Mouse (Mus musculus) lung, embryonic 14.5 days (tissue): ENCODE measurements at regions not wholly inside any gene's neighbourhood (a gene's known extent, or its start where the extent isn't known, plus 50 kb on each side); places are given as distances from the start of the nearest gene placed in this dataset.
A peak's percentile ranks its signal among the peaks of the same experiment; 100 is the strongest.

Experiments
- ATAC-seq: fragments of 200-750 bp; cut with Nextera tagmentation; 2 replicates; pipeline ENCODE4 v1.8.0; 2017; ENCODE audit warnings: mild to moderate bottlenecking, moderate TSS enrichment, moderate library complexity; ENCODE audit not compliant: insufficient read depth
- DNase-seq: peaks from one replicate; pipeline ENCODE4 v3.0.0-alpha.2; 2015
- H3K27ac ChIP-seq: fragments of 300-500 bp; sonication (generic); 2 replicates; pipeline ENCODE4 v1.5.1; 2014; ENCODE audit warnings: low read depth, mild to moderate bottlenecking, moderate library complexity
- H3K27me3 ChIP-seq: fragments of 300-500 bp; sonication (generic); 2 replicates; pipeline ENCODE4 v1.6.1; 2014; ENCODE audit warnings: low read length, control low read depth; ENCODE audit not compliant: insufficient read depth
- H3K36me3 ChIP-seq: fragments of 300-500 bp; sonication (generic); 2 replicates; pipeline ENCODE4 v1.6.1; 2014; ENCODE audit warnings: control low read depth; ENCODE audit not compliant: insufficient read depth
- H3K4me1 ChIP-seq: fragments of 300-500 bp; sonication (generic); 2 replicates; pipeline ENCODE4 v1.6.1; 2014; ENCODE audit warnings: antibody characterized with exemption, control low read depth; ENCODE audit not compliant: insufficient read depth
- H3K4me2 ChIP-seq: fragments of 300-500 bp; sonication (generic); 2 replicates; pipeline ENCODE4 v1.6.1; 2014; ENCODE audit warnings: mild to moderate bottlenecking
- H3K4me3 ChIP-seq: fragments of 300-500 bp; sonication (generic); 2 replicates; pipeline ENCODE4 v1.5.1; 2014; ENCODE audit warnings: low read depth, low read length
- H3K9ac ChIP-seq: fragments of 300-500 bp; sonication (generic); 2 replicates; pipeline ENCODE4 v1.6.1; 2014
- H3K9me3 ChIP-seq: fragments of 300-500 bp; sonication (generic); 2 replicates; pipeline ENCODE4 v1.6.1; 2016; ENCODE audit warnings: low read depth, low read length, control low read depth
- CTCF ChIP-seq: IDR thresholded peaks from 2 replicates; pipeline ENCODE4 v1.5.1; 2016; ENCODE audit warnings: antibody characterized with exemption, low read depth
- WGBS: fragments of 180-500 bp; shearing (Covaris S2); extraction: QIAGEN DNeasy Blood & Tissue Kit; methylation state at CpG from one replicate; pipeline ENCODE4 v1.1.7; 2014; 5-methylcytosine and 5-hydroxymethylcytosine counted together

DNA sequence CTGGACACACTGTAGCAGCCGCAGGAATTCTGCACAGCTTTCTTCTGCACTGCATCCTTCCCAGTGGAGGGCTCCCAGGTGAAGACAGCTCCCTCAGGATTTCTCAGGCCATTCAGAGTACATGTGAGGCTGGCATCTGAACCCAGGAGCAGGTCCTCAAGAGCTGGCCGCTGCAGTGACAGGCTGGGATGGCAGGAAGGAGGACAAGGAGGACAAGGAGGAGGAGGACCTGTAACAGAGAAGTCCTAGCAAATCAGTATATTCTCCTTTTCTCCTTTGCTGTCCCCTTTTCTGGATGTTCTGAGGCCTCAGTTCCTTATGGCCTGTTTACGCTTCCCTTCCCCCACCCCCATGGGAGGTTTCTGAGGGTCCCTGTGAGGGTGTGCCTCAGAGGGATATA lies 73.7 kb downstream of the Tmem121 start:
- DNase-seq (no peak), ATAC-seq (no peak)
- H3K27me3 ChIP-seq, result no peaks in the 10 kb centered on the region
- H3K27ac ChIP-seq, result no peak overlapping the region
- H3K36me3 ChIP-seq, result no peaks in the 10 kb centered on the region
- H3K9me3 ChIP-seq, result no peaks in the 10 kb centered on the region
- H3K4me2 ChIP-seq, result no peak overlapping the region
- TF ChIP-seq CTCF, result no peak
- H3K4me3 ChIP-seq, result no peak overlapping the region
- no peaks in the 10 kb centered on the region for H3K4me1 ChIP-seq
- H3K9ac ChIP-seq, result no peak overlapping the region
- WGBS, result 80% methylated on average over 3 of the region's 3 CpGs

DNA sequence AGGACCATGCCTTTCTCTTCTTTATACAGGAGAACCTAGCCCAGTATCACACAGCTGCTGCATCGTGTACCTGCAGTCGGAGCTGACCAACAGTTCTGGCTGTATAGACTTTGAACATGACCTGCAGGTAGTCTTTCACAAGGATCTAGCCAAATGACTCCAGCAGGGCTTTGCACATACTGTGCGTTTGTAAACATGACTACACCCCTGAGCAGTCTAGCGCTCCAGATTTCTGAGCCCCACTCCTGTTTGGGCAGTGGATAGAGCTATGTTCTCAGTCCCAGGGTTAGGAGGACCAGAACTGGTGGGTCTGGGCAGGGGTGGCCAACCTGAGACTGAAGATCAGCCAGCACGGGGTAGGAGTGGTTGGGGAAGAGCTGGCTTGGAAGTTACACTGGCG lies 74.6 kb downstream of the Tmem121 start:
- no peak overlapping the region for H3K4me2 ChIP-seq
- H3K9ac ChIP-seq, result no peak overlapping the region
- no peaks in the 10 kb centered on the region for H3K4me1 ChIP-seq
- WGBS, result 87% methylated on average over 6 of the region's 6 CpGs
- no peak for TF ChIP-seq CTCF
- no peaks in the 10 kb centered on the region for H3K36me3 ChIP-seq
- no peak overlapping the region for H3K27ac ChIP-seq
- no peak for ATAC-seq
- no peak for DNase-seq
- no peaks in the 10 kb centered on the region for H3K9me3 ChIP-seq
- no peak overlapping the region for H3K4me3 ChIP-seq
- H3K27me3 ChIP-seq, result no peaks in the 10 kb centered on the region

DNA sequence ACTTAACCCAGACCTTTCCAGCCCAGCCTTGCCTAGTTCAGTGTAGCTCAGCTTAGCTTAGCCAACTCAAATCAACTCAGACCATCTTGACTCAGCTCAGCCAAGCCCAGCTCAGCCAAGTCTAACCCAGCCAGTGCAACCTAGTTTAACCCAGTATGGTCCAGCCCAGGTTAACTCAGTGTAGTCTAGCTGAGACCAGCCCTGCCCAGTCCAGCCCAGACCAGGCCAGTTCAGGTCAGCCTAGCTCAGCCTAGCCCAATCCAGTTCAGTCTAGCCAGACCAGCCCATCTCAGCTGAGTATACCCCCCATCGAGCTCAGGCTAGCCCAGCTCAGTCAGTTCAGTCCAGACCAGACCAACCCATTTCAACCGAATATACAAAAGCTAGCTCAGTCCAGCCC lies 90.2 kb downstream of the Tmem121 start:
- TF ChIP-seq CTCF, result no peak
- no peaks in the 10 kb centered on the region for H3K4me1 ChIP-seq
- no peaks in the 10 kb centered on the region for H3K9me3 ChIP-seq
- H3K4me3 ChIP-seq, result no peak overlapping the region
- H3K27ac ChIP-seq, result no peak overlapping the region
- peak; percentile 41 for ATAC-seq
- H3K9ac ChIP-seq, result no peak overlapping the region
- no peaks in the 10 kb centered on the region for H3K36me3 ChIP-seq
- no peak for DNase-seq
- H3K27me3 ChIP-seq, result no peaks in the 10 kb centered on the region
- no peak overlapping the region for H3K4me2 ChIP-seq
- 75% methylated on average over 2 of the region's 2 CpGs for whole genome bisulfite sequencing

DNA sequence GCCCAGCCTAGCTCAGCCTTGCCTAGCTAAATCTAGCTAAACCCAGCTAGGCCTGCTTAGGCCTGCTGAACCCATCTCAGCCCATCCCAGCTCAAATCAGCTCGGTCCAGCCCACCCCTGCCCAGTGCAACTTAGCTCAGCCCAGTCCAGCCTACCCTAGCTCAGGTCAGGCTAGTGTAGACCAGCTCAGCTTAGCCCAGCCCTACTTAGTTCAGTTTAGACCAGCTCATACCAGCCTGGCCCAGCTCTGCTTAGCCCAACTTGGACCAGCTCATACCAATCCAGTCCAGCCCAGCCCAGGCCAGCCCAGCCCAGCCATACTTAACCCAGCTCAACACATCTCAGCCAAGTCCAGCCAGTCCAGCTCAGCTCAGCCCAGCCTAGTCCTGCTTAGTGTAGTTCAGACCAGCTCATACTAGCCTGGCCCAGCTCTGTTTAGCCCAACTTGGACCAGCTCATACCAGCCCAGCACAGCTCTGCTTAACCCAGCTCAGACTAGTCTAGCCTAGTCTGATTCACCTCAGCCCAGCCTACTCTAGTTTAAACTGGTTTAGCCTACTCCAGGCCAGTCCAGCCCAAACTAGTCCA lies 90.7 kb downstream of the Tmem121 start:
- Histone ChIP-seq H3K36me3 (no peaks in the 10 kb centered on the region), H3K27ac (no peak overlapping the region), H3K9ac (no peak overlapping the region), H3K4me1 (no peaks in the 10 kb centered on the region), H3K9me3 (no peaks in the 10 kb centered on the region), H3K27me3 (no peaks in the 10 kb centered on the region), H3K4me3 (no peak overlapping the region), H3K4me2 (no peak overlapping the region)
- 83% methylated on average over 1 of the region's 1 CpGs for WGBS
- no peak for DNase-seq
- TF ChIP-seq CTCF, result no peak
- ATAC-seq, result peak; percentile 53; the same call in 1 of the 2 replicates

DNA sequence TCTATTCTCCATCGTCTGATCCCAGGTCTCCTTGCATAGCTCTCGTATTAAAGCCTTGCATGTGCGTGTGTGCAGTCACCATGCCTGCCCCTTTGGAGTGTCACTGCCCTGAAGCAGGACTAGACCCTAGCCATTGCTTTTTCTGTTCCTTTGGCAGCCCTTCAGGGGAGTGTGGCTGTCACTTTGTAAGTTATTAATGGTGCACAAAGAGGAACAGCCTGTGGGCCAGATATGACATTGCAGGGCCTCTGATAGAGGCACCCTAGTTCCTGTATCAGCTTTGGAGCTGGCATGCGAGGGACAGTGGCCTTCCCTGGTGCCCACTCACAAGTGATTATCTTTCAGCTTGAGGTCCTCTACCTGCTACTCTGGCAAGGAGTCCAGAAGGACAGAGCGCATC lies 92.0 kb downstream of the Tmem121 start:
- no peak for TF ChIP-seq CTCF
- Histone ChIP-seq H3K4me3 (no peak overlapping the region), H3K27me3 (no peaks in the 10 kb centered on the region), H3K27ac (no peak overlapping the region), H3K4me2 (no peak overlapping the region), H3K9me3 (no peaks in the 10 kb centered on the region), H3K4me1 (no peaks in the 10 kb centered on the region), H3K9ac (no peak overlapping the region), H3K36me3 (no peaks in the 10 kb centered on the region)
- 87% methylated on average over 5 of the region's 5 CpGs for WGBS
- ATAC-seq (no peak), DNase-seq (no peak)

DNA sequence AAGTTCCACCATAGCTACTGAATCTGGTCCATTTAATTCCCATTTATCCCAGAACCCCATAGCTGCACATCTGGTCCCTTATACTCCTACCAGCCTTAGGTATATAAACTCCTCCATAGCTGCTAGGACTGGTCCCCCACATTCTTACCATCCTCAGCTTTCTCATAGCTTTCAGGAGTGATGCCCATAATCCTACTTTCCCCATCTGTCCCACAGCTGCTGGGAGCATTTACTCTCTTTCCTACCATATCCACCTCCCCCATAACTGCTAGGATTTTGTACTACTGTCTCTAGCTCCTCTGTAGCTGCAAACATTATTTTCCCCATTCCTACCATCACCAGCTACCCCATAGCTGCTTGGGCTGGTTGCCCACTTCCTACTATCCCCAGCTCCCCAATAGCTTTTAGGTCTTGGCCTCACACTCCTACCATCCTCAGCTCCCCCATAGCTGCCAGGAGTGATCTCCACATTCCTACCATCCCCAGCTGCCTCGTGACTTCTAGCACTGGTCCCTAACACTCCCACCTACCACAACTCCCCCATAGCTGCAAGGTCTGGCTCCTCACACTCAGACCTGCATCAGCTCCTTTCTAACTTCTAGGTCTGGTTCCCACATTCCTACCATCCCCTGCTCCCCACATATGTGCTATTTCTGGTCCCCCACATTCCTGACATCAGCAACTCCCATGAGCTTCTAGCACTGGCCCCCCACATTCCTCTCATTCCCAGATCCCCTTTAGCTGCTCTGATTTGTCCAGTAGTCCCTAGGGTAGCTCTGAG lies 106.5 kb downstream of the Tmem121 start:
- ATAC-seq (no peak), DNase-seq (no peak)
- Histone ChIP-seq H3K9ac (no peak overlapping the region), H3K4me1 (no peaks in the 10 kb centered on the region), H3K27me3 (no peaks in the 10 kb centered on the region), H3K4me3 (no peak overlapping the region), H3K36me3 (no peaks in the 10 kb centered on the region), H3K27ac (no peak overlapping the region), H3K4me2 (no peak overlapping the region), H3K9me3 (no peaks in the 10 kb centered on the region)
- 27% methylated on average over 1 of the region's 1 CpGs for WGBS
- no peak for TF ChIP-seq CTCF

DNA sequence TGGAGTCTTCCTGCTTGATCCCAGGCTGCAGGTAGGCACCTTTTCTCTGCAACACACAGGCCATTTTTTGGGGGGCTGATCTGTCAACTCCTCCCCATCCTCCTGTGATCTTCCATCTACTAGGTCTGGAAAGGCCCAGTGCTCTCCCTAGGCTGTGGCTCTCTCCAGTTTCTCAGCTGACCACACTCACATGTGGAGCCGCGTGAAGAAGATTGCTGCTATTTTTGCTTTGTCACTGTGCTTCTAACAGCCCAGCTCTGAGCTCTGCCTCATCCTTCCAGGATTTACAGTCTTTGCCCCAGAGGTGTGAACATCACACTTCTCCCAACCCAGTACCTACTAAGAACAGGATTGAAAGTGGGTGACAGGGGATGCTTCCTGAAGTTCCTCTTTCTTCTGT lies 110.2 kb downstream of the Tmem121 start:
- TF ChIP-seq CTCF, result no peak
- 88% methylated on average over 2 of the region's 2 CpGs for WGBS
- no peak for DNase-seq

More for the DNA sequence above, 110.2 kb downstream of the Tmem121 start:
- H3K9ac ChIP-seq, result no peak overlapping the region
- H3K27me3 ChIP-seq, result no peaks in the 10 kb centered on the region
- no peaks in the 10 kb centered on the region for H3K4me1 ChIP-seq
- H3K4me3 ChIP-seq, result no peak overlapping the region
- no peaks in the 10 kb centered on the region for H3K9me3 ChIP-seq
- no peak overlapping the region for H3K27ac ChIP-seq
- ATAC-seq, result no peak
- H3K36me3 ChIP-seq, result no peaks in the 10 kb centered on the region
- no peak overlapping the region for H3K4me2 ChIP-seq
